Comparison of ENCODE assay signal across 8 mouse cellular contexts in the genomic region with DNA sequence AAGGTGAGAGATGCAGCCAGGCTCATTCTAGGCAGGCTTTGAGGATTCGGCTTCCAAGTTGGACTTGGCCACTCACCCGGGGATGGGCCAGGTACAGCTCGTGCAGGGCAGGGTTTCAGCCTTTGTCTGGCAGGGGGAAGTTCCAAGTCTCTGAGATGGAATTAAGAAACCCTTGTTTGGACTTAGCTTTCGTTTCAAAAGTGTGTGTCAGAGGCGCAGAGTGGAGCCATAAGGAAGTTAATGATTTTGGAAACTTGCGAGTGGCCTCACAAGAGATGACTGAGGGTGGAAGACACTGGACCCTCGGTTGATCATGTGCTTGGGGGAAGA. TPM values are rescaled to one million over a fixed set of nuclear protein-coding genes. Genes with fewer than 3 reads are reported as not detected.
A peak's percentile ranks its signal among the peaks of the same experiment; 100 is the strongest.
DNase-seq lines count a peak whose midpoint lies in the region; ATAC-seq lines count a peak whose summit lies in the region.

No protein-coding gene starts in this region.

- H3K9me3 ChIP-seq in lung, embryonic 15.5 days, result no peaks in the 10 kb centered on the region
- H3K9me3 ChIP-seq in forebrain, embryonic 11.5 days (ENCODE audit: control insufficient read depth, low read length), result no peaks in the 10 kb centered on the region
- H3K9me3 ChIP-seq in limb, embryonic 15.5 days, result no peaks in the 10 kb centered on the region

- no peak for DNase-seq in lung, postnatal 4 days
- no peak for DNase-seq in forebrain, embryonic 11.5 days (ENCODE audit: low spot score)
- DNase-seq in skeletal muscle tissue, adult 2 months (ENCODE audit: low read depth, low spot score), result peak; percentile 22
- DNase-seq in right cerebral cortex, postnatal 10 days (ENCODE audit: low spot score in 2 of 2), result no peak
- DNase-seq in layer of hippocampus, postnatal 10 days (ENCODE audit: low spot score in 2 of 2), result no peak
- DNase-seq in gastrocnemius, adult 8-10 months (ENCODE audit: low spot score in 2 of 2), result no peak

- 5% methylated on average over 7 of the region's 7 CpGs for WGBS in lung, embryonic 15.5 days
- 9% methylated on average over 7 of the region's 7 CpGs for WGBS in forebrain, embryonic 11.5 days
- 6% methylated on average over 7 of the region's 7 CpGs for WGBS in limb, embryonic 15.5 days

- H3K27ac ChIP-seq in lung, embryonic 15.5 days, result peak overlapping the region; percentile 93
- H3K27ac ChIP-seq in forebrain, embryonic 11.5 days (ENCODE audit: low read depth, low read length), result peak overlapping the region; percentile 74
- peak overlapping the region; percentile 93 for H3K27ac ChIP-seq in limb, embryonic 15.5 days

- peak overlapping the region; percentile 83 for H3K4me3 ChIP-seq in lung, embryonic 15.5 days
- peak overlapping the region; percentile 99 for H3K4me3 ChIP-seq in forebrain, embryonic 11.5 days (ENCODE audit: low read depth, low read length)
- H3K4me3 ChIP-seq in limb, embryonic 15.5 days, result peak overlapping the region; percentile 90

- H3K9ac ChIP-seq in lung, embryonic 15.5 days, result peak overlapping the region; percentile 83
- H3K9ac ChIP-seq in forebrain, embryonic 11.5 days (ENCODE audit: low read length), result peak overlapping the region; percentile 93
- peak overlapping the region; percentile 84 for H3K9ac ChIP-seq in limb, embryonic 15.5 days

- peaks cover 12% of the 10 kb centered on the region; the same call in 1 of the 2 replicates for H3K36me3 ChIP-seq in lung, embryonic 15.5 days
- no peaks in the 10 kb centered on the region; the same call in 1 of the 2 replicates for H3K36me3 ChIP-seq in forebrain, embryonic 11.5 days (ENCODE audit: control insufficient read depth, insufficient read depth, low read length)
- H3K36me3 ChIP-seq in limb, embryonic 15.5 days, result peaks cover 11% of the 10 kb centered on the region; the same call in 1 of the 2 replicates

- H3K27me3 ChIP-seq in lung, embryonic 15.5 days, result no peaks in the 10 kb centered on the region
- no peaks in the 10 kb centered on the region for H3K27me3 ChIP-seq in forebrain, embryonic 11.5 days (ENCODE audit: control insufficient read depth, insufficient read depth, low read length)
- no peaks in the 10 kb centered on the region for H3K27me3 ChIP-seq in limb, embryonic 15.5 days

- peak overlapping the region; percentile 81 for H3K4me2 ChIP-seq in lung, embryonic 15.5 days
- peak overlapping the region; percentile 77 for H3K4me2 ChIP-seq in forebrain, embryonic 11.5 days (ENCODE audit: low read depth, low read length, severe bottlenecking)
- H3K4me2 ChIP-seq in limb, embryonic 15.5 days, result peak overlapping the region; percentile 77

- ATAC-seq in lung, embryonic 15.5 days (ENCODE audit: borderline replicate concordance, extremely low read depth, low FRiP score, low TSS enrichment), result no peak
- ATAC-seq in forebrain, embryonic 11.5 days (replicated peaks; ENCODE audit: low FRiP score), result no peak
- ATAC-seq in limb, embryonic 15.5 days (ENCODE audit: insufficient number of reproducible peaks, low FRiP score, low TSS enrichment, low read depth), result no peak

- H3K4me1 ChIP-seq in lung, embryonic 15.5 days, result peaks cover 59% of the 10 kb centered on the region
- peaks cover 25% of the 10 kb centered on the region for H3K4me1 ChIP-seq in forebrain, embryonic 11.5 days (replicated peaks; ENCODE audit: control insufficient read depth, insufficient read depth, low read length)
- peaks cover 55% of the 10 kb centered on the region for H3K4me1 ChIP-seq in limb, embryonic 15.5 days

RNA-seq across cellular contexts. Expression of a gene that starts 12.3 kb away (rescaled TPM):
- polyA plus RNA-seq in lung, embryonic 15.5 days (2015; fragmentation: Nextera tagmentation; extraction: Ambion mirVana), result 123 and 129 TPM in 2 replicates
- polyA plus RNA-seq in forebrain, embryonic 11.5 days (2014; fragmentation: Nextera tagmentation; extraction: Ambion mirVana), result 128 and 136 TPM in 2 replicates
- 81.5 and 97.3 TPM in 2 replicates for polyA plus RNA-seq in limb, embryonic 15.5 days (2015; fragmentation: Nextera tagmentation; extraction: Ambion mirVana)
- 10 to 100 TPM; 64.3 to 69.4 TPM for total RNA-seq in layer of hippocampus, postnatal 10 days (2021)
- 10 to 100 TPM; 35.7 to 43.3 (median 40.9) TPM for total RNA-seq in gastrocnemius, adult 8-10 months (2022)

RNA-seq across cellular contexts. Expression of a gene that starts 33.1 kb away (rescaled TPM):
- polyA plus RNA-seq in lung, embryonic 15.5 days (2015; fragmentation: Nextera tagmentation; extraction: Ambion mirVana), result 21.2 and 25.1 TPM in 2 replicates
- polyA plus RNA-seq in forebrain, embryonic 11.5 days (2014; fragmentation: Nextera tagmentation; extraction: Ambion mirVana), result 17.5 and 20.1 TPM in 2 replicates
- 21.7 and 23.3 TPM in 2 replicates for polyA plus RNA-seq in limb, embryonic 15.5 days (2015; fragmentation: Nextera tagmentation; extraction: Ambion mirVana)
- 10 to 100 TPM; 85.3 to 99.4 TPM for total RNA-seq in layer of hippocampus, postnatal 10 days (2021)
- 10 to 100 TPM; 15.1 to 16.4 (median 15.7) TPM for total RNA-seq in gastrocnemius, adult 8-10 months (2022)
